Mouse (Mus musculus) liver, embryonic 14.5 days (tissue): Measurements from ENCODE around the gene Pnliprp2.

Experiments used
- CTCF ChIP-seq: IDR thresholded peaks from 2 replicates; pipeline ENCODE4 v1.5.1; 2016; ENCODE audit warnings: antibody characterized with exemption, low read depth, control low read depth
- EP300 ChIP-seq: IDR thresholded peaks from 2 replicates; pipeline ENCODE4 v1.6.1; 2016; ENCODE audit warnings: antibody characterized with exemption, low read depth

DNA sequence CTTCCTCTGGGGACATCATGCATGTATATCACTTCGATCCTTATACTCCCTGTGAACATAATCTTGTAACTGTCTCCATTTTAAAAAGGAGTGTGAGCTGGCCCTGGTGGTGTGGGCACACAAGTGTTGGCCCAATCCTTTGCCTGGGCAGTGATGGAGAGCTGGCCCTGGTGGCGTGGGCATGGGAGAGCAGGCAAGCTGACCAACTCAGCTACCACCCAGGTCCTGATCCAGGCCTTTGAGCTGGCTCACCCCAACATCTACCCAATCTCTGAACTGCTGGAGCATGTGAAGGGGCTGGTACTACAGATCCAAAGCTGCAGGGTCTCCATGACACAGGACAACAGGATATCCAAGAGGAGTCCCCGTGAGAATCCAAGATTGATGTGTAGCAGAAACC, 63.8 kb downstream of the Pnliprp2 start:
- TF ChIP-seq CTCF (no peak), EP300 (no peak)
